Mouse (Mus musculus): ENCODE data around the gene 6720489N17Rik.
"Not testable (repeated sequence)": the region's sequence is repeated elsewhere in the genome, so short reads cannot be mapped to it uniquely, and the experiment has no call there.

GRCm38 (mm10) chr13:62624277-62624665, 289 bp upstream of the 6720489N17Rik start:
- TF ChIP-seq POLR2A (IDR thresholded peaks at IDR 0.05; ENCODE audit: low read depth, low read length); CTCF (conservative IDR thresholded peaks at IDR 0.05; ENCODE audit: insufficient read depth, insufficient read length, low read depth, low read length): not testable (repeated sequence)

All from kidney, adult 2 months (tissue).